Mouse (Mus musculus): ENCODE results near the gene Pip4k2a.

- no peak for TF ChIP-seq CTCF (conservative IDR thresholded peaks at IDR 0.05; ENCODE audit: insufficient read depth, insufficient read length, low read depth, low read length)
- TF ChIP-seq POLR2A (IDR thresholded peaks at IDR 0.05; ENCODE audit: low read depth, low read length), result no peak
Measured at GRCm38 (mm10) chr2:18971564-18971963, 26.4 kb downstream of the Pip4k2a start.
